Mouse (Mus musculus) right cerebral cortex, postnatal 10 days (tissue): ENCODE measurements around the gene Zfp46.

Experiments used
- DNase-seq, 2 experiments: peaks; one replicate each; pipeline ENCODE4 v3.0.0; 2021; ENCODE audit warnings: low spot score in 2 of 2

Gene Zfp46

GRCm38 (mm10) chr4:136311042-136311999, 26.8 kb downstream of the Zfp46 start:
- peak; percentile 53 to 55 for DNase-seq

GRCm38 (mm10) chr4:136312616-136313015, 28.1 kb downstream of the Zfp46 start:
- no peak for DNase-seq

GRCm38 (mm10) chr4:136317667-136318066, 33.2 kb downstream of the Zfp46 start:
- no peak for DNase-seq

GRCm38 (mm10) chr4:136320016-136320415, 35.5 kb downstream of the Zfp46 start:
- no peak for DNase-seq

GRCm38 (mm10) chr4:136324226-136324625, 39.7 kb downstream of the Zfp46 start:
- no peak for DNase-seq

- no peak for DNase-seq
Measured at GRCm38 (mm10) chr4:136327238-136327637, 42.8 kb downstream of the Zfp46 start.

- DNase-seq, result no peak
Measured at GRCm38 (mm10) chr4:136328115-136328514, 43.6 kb downstream of the Zfp46 start.

DNA sequence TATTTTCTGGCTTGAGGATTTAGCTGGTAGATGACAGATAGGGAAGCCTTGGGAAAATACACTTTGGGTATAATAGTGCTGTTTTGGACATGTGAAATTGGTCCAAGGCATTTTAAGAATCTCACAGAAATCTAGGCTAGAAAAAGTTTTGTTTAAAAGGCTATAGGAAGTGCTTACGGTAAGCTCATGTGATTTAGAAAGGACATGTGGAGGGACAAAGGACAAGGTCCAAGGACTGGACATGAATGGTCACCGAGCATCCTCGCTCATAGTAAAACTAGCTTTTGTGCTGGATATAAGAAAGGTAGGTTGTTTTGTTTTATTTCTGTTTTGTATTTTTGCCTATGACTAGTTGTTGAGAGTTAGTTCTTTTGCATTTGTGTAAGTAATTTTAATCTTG, 47.2 kb downstream of the Zfp46 start:
- no peak for DNase-seq

DNA sequence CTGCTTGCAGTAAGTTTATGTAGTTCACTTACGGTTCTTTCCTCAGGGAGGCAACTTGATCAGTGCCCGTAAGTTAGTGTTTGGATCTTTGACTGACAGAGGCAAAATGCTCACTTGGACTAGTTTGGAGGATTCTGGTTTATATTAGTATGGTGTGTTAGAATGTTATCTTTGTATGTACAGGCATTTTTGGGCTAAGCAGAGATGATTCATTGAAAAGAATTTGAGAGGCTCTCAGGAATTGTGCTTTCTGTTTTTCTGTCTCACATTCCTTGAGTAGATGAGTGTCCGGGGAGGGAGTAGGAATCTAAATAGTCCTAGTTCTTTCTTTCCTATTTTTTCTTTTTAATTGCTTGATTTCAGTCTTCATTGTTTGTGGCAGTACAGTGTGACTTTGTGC, 48.7 kb downstream of the Zfp46 start:
- DNase-seq, result no peak

DNA sequence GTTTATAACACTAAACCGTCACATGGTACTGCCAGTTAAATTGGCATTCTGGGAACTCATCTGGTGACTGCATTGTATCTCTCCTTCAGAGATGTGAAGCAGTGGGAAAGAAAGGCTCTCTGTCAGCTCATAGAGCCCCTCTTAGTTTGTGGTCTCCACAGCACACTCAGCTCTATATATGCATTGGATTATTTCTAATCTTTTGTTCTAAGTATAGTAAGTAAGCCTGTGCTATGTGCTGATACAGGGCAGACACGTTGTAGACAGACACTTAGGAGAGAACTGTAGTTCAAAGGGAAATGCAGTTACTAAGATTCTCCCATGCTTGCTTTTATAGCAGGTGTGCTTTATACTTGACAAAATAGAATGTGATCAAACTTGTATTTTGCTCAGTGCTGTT, 50.6 kb downstream of the Zfp46 start:
- DNase-seq, result no peak

- no peak for DNase-seq
Measured at GRCm38 (mm10) chr4:136337129-136337528, 52.6 kb downstream of the Zfp46 start.
